Mouse (Mus musculus) regulatory T cell (primary cell): ENCODE results near the gene Paxbp1.

Experiments
- in situ Hi-C: fragments of 300-600 bp; cut with MboI, MseI; formaldehyde crosslinking; loops from one replicate; pipeline ENCODE4 v1.15.1; 2025; ENCODE audit warnings: high pct_unique_total_duplicates

The Paxbp1 gene

DNA sequence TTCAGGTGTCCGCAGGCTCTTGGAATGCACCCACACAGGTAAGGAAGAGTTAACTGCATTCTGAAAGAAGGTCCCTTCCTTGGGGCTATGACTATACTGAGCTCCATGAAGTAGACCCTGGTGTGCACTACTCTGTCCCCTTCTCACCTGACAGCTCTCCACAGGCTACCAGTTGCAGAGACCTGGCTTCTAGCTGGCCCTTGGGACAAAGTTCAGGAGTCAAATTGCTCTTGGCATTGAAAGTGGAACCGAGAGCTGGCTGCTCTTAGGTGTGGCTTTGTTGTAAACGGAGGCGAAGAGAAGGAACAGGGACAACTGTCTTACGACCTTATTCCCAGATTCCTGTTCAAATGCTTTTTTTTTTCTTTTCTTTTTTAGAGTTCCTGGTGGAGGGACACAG is 10.8 kb upstream of the Paxbp1 start:
- in situ Hi-C loops: no loop called here

DNA sequence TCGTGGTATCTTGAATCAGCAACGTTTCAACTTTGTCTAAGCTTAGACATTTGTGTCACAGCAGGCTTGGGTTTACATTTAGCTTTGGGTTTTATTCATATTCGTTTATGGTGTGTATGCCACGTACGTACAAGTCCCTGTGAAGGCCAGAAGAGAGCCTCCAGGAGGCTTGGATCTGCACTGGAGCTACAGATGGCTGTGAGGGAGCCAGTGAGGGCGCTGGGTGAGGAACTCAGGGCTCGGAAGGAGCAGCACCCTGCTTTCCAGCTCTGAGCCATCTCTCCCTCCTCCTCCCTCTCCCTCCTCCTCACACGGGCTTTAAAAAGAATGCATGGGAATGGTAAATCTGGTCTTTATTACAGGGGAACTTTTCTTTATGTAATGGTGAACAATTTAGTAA is 9.3 kb upstream of the Paxbp1 start:
- in situ Hi-C loops: no loop called here

DNA sequence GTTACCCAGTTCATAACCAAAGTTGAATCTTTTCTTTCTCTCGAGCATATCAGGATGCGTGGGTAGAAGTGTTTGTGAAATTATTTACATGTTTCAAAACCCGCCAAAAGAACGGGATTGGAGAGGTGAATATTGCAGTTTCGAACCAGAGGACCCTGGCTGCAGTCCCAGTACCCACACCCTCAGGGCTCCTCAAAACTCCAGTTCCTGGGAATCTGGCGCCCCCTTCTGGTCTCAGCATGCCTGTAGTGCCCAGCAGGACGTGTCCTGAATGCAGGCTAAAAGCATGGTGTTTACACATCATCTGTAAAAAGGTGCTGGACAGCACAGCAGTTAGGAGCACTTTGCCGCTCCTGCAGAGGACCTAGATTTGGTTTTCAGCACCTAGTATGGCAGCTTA is 1.2 kb upstream of the Paxbp1 start:
- in situ Hi-C loops: no loop called here

DNA sequence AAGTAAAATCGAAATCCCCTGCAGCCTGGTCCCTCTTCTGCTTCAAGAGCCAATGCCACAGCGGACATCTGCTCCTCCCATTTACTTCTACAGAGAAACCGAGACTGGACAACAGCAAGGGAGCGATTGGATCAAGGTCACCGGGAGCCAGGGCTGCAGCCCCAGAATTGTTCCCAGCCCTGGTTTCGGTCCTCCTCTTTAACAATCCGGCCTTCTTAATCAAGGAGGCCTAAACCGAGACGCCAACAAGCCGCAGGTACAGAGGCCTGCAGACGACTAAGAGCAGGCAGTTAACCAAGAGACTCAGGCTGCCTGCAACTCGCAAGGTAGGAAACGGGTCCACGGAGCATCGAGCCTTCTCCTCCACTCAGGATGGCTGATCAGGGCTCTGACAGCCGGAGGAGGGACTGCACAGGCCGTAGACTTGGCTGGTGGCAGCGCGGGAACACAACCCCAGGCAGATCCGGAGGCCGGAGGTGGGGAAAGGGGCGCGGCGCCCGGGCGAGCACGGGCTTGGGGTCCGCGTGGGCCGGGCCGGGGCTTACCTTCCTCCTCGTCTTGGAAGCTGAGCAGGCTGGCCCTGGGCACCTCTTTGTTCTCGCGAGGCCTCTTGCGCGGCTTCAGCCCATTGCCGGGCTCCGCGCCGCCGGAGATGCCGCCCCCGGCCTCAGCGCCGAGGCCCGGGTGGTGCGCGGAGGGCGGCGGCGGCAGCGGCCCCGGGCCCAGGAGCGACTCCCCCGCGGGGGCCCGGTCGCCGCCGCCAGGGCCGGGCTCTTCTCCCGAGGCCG is 688 bp downstream of the Paxbp1 start:
- in situ Hi-C loops: no loop called here

DNA sequence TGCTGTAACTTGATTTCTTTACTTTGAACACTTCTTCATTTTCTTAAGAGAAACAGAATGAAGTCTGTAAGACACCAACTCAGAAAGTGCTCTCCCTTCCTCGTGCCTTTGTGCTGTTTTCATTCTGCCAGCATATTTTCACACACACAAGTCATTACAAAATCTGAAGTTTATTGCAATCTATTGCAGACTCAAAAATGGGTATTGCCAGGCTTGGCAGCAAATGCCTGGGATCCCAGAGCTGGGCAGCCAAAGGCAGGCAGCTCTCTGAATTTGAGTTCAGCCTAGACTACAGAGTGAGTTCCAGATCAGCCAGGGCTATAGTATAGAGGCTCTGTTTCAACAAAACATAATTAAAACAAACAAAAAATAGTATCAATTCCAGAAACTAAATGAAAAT is 1.7 kb downstream of the Paxbp1 start:
- in situ Hi-C loops: no loop called here

DNA sequence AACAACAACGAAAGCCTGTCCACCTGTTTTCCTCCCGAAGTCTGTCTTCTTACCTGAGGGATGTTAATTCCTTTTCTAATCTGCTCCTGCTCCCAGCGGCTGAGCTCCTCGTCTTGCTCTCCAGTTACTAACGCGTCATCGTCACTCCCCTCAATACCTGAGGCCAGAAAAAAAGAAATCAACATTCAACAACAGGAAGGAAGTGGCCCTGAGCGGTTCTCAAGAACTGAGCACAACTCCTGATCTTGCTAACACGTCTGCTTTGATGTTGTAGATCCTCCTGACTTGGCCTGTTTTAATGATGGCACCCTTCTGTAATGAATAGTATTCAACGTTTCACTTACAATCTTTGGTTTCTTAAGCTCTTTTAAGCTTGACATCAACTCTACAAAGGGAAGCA is 8.5 kb downstream of the Paxbp1 start:
- in situ Hi-C loops: loop anchor here (10.0 kb wide), 1 partner anchor 629 kb away; no protein-coding TSS in a partner anchor

DNA sequence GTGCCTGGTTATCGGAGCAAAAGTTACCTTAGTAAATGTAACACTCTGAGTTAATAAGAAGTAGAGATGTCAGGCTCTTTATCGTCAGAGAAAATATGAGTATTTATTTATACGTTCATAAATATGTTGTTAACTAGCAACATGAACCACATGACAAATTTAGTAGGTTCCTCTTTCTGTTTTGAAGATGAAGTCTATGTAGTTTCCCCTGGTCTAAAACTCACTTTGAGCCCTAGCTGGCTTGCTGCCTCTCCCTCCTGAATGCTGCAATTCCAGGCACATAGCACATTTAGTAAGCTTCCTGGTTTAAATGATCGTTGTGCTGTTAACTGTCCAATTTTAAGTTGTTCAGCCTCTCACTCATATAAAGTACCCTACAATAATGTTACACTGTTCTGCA is 13.6 kb downstream of the Paxbp1 start:
- in situ Hi-C loops: loop anchor here (10.0 kb wide), 1 partner anchor 634 kb away; no protein-coding TSS in a partner anchor

DNA sequence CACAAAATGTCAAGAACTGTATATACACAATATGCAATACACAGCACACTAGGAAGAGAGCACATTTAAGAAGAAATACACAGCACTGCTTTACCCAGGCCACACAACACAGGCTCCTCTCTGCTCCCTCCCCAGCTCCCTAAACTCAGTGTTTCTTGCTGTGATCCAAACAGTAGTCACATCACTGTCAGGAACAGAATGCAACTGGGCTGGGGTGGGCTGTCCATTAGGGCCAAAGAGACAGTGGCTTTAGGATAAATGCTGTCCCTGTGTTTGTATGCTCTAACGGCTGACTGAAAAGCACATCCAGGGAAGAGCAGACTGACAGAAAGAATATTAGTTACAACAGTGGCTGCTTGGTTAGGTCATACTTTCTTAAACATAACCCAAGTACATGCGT is 14.4 kb downstream of the Paxbp1 start:
- in situ Hi-C loops: loop anchor here (10.0 kb wide), 1 partner anchor 635 kb away; no protein-coding TSS in a partner anchor

DNA sequence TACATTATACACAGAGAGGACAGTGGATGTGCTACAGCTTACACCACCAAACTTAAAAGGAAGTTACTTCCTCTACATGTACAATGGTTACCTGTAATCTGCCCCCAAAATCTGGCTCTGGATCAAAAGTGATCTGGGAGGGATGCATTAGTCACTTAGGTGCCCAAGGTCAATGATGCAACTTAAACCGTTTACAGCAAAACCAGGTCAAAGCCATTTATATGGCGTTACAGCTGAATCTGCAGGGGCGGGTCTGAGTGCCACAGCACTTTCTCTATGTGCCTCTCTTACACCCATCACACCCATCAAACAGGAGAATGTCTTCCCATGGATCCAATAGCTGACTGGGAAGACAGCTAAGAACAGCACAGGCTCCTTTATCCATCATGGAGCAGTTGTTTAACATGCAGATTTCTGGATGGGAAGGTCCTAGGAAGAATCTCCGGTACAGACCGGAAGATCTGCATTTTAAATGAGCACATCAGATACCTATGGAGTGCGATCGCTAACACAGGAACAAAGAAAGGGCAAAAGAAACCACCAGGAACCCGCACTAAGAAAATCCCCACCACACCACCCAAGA is 15.1 kb downstream of the Paxbp1 start:
- in situ Hi-C loops: no loop called here

DNA sequence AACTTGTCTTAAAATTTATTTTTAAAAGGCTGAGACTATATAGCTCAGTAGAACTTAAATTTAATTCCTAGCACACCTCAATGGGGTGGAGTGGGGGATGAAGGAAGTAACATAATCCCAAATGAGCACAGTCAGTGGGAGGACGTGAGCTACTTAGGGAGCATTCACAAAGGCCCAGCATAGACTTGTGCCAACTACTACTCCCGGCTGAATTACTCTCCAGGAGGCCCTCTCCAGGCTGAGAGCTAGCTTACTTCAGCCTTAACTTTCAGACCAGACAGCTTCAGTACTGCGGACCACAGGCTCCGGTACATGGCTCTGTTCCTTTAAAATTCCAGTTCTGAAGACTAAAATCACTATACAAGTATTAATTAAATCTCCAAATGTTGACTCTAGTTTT is 18.1 kb downstream of the Paxbp1 start:
- in situ Hi-C loops: no loop called here

DNA sequence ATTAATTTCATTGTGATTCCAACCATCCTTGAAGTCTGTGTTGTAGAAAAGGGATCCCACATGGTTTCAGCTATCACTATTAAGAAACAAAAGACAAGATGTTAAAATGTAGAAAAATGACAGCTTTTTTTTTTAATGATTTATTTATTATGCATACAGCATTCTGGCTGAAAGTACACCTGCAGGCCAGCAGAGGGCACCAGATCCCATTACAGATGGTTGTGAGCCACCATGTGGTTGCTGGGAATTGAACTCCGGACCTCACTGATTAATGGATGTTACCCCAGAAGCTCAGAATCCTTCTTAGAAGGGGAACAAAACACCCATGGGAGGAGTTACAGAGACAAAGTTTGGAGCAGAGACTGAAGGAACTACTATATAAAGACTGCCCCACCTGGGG is 21.0 kb downstream of the Paxbp1 start:
- in situ Hi-C loops: loop anchor here (25.0 kb wide), 1 partner anchor 786 kb away; no protein-coding TSS in a partner anchor

DNA sequence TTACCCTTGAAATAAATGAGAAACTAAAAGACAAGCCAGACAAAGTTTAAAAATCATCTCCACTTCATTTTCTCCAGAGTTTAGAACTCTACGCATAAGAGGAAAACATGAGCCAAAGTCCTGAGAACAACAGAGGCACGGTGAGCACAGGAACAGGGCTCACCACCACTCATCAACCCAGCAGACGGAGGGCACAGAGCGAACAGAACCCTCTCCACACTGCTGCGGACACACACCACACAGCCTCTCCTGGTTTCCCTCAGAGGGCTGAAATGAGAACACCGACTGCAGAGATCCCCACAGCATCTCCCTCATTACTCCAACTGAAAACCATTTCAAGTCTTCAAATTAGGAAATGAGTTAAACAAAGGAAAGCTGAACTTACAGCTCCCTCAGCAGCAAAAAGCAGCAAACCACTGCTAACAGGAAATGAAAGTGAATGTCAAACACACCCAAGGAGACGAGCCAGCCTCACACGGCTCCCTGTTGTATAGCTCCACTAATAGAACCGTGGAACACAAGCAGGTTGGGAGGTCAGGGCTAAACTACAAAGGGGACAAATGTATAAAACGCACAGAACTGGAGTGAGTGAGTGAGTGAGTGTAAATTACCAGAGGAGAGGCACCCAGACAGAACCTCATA is 23.4 kb downstream of the Paxbp1 start:
- in situ Hi-C loops: loop anchor here (25.0 kb wide), 1 partner anchor 784 kb away; no protein-coding TSS in a partner anchor

DNA sequence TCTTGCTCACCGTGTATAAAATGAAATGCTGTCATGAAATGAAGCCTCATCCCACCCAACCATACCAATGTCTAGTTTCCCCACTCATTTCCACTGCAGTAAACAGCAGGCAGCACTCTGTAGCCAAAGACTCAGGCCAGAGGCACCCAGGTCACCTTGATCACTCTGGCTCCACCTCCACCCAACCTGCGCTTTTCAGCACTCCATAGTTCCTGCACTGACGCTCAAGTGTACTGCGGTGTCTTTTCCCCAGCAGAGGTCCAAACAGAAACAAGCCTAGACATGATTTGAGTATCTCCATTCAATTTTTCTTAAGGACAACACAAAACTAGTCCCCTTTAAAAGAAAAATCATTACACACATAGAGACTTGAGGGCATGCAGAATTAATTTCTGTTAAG is 24.9 kb downstream of the Paxbp1 start:
- in situ Hi-C loops: loop anchor here (5.0 to 25.0 kb wide), 2 partner anchors 82 to 782 kb away; partner anchors contain the start of gene Cfap298

DNA sequence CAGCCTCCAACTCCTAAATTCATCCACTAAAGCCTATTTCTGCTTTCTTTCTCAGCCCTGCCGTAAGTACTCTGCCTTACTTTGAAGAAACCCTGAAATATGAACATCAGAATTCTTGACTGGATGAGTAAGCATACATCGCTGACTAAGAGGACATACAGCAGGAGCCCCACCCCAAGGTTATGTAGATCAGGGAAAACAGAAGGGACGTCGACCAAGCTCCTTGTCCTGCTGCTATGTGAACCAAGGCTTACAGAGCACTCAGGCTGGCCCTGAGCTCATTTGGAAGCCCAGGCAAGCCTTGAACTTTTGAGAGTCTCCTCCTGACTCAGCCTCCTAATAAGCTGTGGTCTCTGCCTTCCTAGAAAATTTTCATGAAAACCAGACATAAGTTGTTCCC is 28.6 kb downstream of the Paxbp1 start:
- in situ Hi-C loops: loop anchor here (5.0 to 25.0 kb wide), 2 partner anchors 78 to 778 kb away; partner anchors contain the start of gene Cfap298

DNA sequence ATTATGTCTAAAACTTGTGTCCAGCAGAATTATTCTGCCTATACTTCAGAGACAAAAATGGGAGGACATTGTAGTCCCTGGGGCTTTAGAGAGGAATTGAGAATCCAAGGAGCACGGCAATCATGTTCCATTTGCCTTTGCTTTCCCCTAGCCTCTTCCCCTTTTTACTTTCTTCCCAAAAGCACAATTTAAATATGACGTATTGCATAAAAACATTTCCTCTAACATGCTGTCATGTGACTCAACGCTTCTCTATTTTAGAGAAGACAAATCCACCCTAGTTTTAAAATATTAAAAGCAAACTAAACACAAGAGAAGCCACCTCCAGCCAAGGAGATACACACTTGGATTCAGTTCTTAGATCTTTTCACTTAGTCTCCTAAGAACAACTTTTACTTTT is 32.5 kb downstream of the Paxbp1 start:
- in situ Hi-C loops: loop anchor here (25.0 kb wide), 1 partner anchor 775 kb away; no protein-coding TSS in a partner anchor

DNA sequence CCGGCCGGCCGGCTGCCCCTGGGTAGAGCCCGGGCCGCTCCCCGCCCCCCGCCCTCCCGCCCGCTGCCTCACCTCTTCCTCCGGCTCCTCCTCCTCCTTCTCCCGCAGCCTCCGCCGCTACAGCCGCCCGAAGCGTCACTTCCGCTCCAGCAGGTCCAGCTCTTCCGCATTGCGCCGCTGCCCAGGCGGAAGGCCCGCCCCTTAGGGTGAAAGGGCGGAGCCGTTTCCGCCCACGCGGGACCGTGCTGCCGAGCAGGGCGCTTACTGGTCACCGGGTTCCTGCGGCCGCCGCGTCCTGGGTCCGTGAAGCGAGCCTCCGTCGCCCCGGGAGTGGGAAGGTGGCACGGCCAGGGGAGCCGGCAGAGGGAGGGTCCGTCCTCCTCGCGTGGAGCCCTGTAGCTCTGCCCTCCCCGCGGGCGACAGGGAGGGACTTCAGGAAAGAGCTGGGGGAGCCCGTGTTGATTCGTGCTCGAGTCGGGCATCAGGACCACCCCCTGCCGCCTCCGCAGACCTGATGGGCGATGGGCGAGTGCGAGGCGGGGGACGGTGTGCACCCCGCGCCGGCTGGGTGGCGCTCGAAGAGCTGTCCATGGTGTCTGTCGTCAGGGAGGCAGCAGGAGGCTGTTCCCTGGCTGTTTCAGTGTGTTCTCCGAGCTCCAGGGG is 33.2 kb downstream of the Paxbp1 start, which contains the start of gene Synj1:
TSS of gene Synj1 (minus strand) at position 288 of the 663 bp plus-strand sequence.
- in situ Hi-C loops: loop anchor here (25.0 kb wide), 1 partner anchor 774 kb away; no protein-coding TSS in a partner anchor

DNA sequence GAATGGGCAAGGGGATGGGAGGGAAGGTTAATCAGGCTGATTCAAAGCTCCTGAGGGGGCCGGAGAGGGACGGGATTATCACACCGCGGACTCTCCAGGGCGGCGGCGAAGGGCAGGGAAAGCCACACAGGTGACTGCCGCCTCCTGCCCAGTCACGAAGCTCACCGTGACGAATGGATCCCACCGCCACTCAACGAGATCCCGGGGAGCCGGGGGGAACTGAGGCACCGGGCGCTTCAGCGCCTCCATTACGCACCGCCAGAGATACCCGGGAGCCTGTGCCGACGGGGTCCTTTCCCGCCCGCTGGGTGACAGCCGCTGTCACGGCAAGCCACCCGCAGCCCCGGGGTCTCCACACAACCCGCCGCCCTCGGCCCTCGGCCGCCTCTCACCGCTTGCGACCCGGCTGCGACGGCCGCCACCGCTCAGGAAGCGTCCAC is 33.7 kb downstream of the Paxbp1 start:
- in situ Hi-C loops: loop anchor here (25.0 kb wide), 1 partner anchor 773 kb away; no protein-coding TSS in a partner anchor

DNA sequence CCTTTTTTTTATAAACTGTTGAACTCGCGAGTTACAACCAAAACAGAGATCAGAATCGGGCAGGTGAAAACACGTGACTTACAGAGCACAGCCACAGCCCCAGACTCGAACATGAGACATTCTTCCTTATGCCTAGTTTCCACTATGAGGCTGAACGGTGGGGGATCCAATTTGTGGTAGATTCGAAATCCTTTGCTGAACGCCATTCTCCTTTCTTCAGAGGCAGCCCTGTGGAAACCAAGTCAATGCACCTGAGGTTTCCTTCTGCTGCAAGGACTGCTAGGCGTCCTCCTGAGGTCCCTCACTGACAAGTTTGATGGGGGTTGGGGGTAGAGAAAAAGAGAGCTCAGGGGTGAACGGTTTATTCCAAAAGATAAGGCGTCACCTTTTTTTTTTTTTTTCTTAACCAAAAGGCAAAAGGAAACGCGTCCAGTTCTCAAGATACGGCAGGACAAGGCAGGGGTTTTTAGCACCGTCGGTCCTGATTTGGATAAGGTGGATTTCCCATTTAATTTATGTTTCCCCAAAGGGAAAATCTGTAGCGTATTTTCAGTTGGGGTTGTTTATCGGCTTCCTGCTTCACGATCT is 34.3 kb downstream of the Paxbp1 start:
- in situ Hi-C loops: loop anchor here (25.0 kb wide), 1 partner anchor 773 kb away; no protein-coding TSS in a partner anchor

DNA sequence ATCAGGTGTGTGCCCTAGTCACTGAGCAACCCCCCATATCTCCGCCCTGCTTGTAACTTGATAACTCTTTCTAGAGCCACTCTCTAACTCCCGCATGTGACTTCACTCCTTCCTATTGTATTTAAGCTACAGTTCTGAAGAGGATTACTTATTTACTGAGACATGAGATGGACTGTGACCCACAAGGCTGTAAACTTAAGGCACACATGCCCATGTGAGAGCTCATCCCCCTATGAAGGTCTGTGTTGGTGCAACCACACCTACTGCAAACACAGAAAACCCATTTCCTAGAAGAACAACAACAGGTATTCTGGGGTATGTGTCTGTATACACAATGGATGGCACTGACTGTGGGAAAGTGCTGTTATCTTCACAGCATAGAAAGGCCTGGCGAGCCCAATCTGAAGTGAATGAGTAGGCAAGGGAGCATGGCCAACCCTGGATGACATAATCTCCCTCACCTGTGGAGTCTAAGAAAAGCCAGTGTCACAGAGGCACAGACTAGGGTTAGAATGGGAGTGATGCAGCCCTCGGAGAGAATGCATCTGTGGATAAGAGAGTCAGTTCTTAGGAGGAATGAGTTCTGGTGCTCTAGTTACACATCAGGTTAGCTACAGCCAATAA is 39.3 kb downstream of the Paxbp1 start:
- in situ Hi-C loops: loop anchor here (25.0 kb wide), 1 partner anchor 768 kb away; no protein-coding TSS in a partner anchor

DNA sequence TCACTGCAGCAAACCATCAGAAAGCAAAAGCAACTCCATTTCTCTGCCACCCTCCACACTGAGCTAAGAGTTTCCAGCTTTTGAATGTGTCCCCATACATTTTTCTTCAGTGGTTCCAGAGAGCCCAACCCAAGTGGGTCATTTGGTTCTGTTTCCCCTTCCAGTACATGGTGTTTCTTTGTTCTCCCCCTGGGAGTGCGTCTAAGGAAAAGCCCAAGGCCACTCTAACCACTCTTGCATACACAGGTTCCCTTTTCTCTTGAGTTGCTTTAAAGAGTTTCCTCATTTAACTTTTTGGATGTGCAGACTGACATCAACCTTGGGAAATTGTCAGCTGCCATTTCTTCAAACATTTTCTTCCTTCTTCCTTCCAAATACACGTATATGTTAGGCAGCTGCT is 43.2 kb downstream of the Paxbp1 start:
- in situ Hi-C loops: loop anchor here (25.0 kb wide), 1 partner anchor 764 kb away; no protein-coding TSS in a partner anchor
